Mouse (Mus musculus): ENCODE data around the gene Pde7b.

DNA sequence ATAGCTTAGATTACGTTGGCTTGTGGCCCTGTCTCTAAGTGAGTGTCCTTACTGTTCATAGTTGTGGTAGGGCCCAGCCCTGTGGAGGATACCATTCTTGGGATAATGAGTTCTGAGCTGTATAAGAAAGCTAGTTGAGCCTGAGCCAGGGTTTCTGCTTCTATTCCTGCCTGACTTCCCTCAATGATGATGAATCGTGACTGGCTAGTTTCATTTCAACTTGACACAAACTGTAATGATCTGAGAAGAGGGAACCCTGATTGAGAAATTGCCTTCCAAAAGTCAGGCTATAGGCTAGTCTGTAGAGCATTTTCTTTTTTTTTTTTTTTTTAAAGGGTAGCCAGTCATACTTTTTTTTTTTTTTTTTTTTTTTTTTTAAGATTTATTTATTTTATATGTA is 376.0 kb downstream of the Pde7b start:
- no peak for TF ChIP-seq EP300 (IDR thresholded peaks at IDR 0.05; ENCODE audit: low read depth)
- TF ChIP-seq CTCF (IDR thresholded peaks at IDR 0.05; ENCODE audit: low read depth), result no peak
